20 mouse cellular contexts compared by ENCODE assay signal in genomic region chr2:168895531-168895930, GRCm38 (mm10). TPM values are rescaled to one million over a fixed set of nuclear protein-coding genes. Genes with fewer than 3 reads are reported as not detected.
DNase-seq lines count a peak whose midpoint lies in the region.
"Had no signal": no experiment of that assay in that cellular context is flagged by ENCODE, and none has a peak within 500 bp of the region (broad histone marks: within the 10 kb centered on the region; RNA-seq: fewer than 3 reads in every experiment).

No protein-coding gene starts in this region.

- peak; percentile 19 to 47 for DNase-seq in frontal cortex, postnatal 36 days (ENCODE audit: low spot score in 2 of 2)
- DNase-seq in frontal cortex, postnatal 10 days (ENCODE audit: low spot score in 2 of 2): no peak
- DNase-seq in left cerebral cortex, postnatal 14 days (ENCODE audit: low spot score in 2 of 2): peak; percentile 35 to 38
- DNase-seq in left cerebral cortex, postnatal 4 days: no peak
- peak; percentile 39 for DNase-seq in right cerebral cortex, postnatal 25 days
- DNase-seq in right cerebral cortex, postnatal 4 days: no peak
- DNase-seq in telencephalon, adult 2 months (ENCODE audit: low read depth, low spot score): peak; percentile 42
- no peak for DNase-seq in adrenal gland, adult 2 months
- DNase-seq: adrenal gland, postnatal 14 days; B cell, adult 2 months; cerebellum, adult 11-12 months; cerebellum, adult 8-10 months; cerebellum, postnatal 10 days; cerebellum, postnatal 36 days; embryo, embryonic 11 days; gastrocnemius, postnatal 10 days; gastrocnemius, postnatal 36 days; heart, adult 2 months; heart, postnatal 14 days; heart, postnatal 4 days had no signal

- intact Hi-C loops in left cerebral cortex, postnatal 14 days (cut with DNase I): no loop called here
- intact Hi-C loops in left cerebral cortex, postnatal 4 days (cut with DNase I): no loop called here

RNA-seq across cellular contexts. Expression of gene Zfp64, which starts 59.9 kb away (rescaled TPM):
- total RNA-seq in left cerebral cortex, postnatal 14 days (2021): 10 to 100 TPM; 16.8 to 18.1 TPM
- total RNA-seq in left cerebral cortex, postnatal 4 days (2021): 10 to 100 TPM; 21.2 to 23.7 TPM
- 10 to 100 TPM; 17.5 TPM for total RNA-seq in adrenal gland, adult 2 months (2021)
- polyA plus RNA-seq in adrenal gland, adult 2 months (2012; rRNA removed): 31.6 and 37.4 TPM in 2 replicates

Comparison
In these comparisons a context has a peak if more than half of its experiments do, and no peak if none do; other contexts are left out.
1. DNase-seq: peak in frontal cortex, postnatal 36 days (2 of 2), left cerebral cortex, postnatal 14 days (2 of 2), right cerebral cortex, postnatal 25 days (single experiment) and telencephalon, adult 2 months (single experiment); none in frontal cortex, postnatal 10 days (0 of 2), left cerebral cortex, postnatal 4 days (single experiment), right cerebral cortex, postnatal 4 days (single experiment) and adrenal gland, adult 2 months (single experiment).